Mouse (Mus musculus) small intestine, adult 2 months (tissue): ENCODE measurements around the gene RPS10-NUDT3.

Source experiments
- CTCF ChIP-seq: fragments of 200-500 bp; IDR thresholded peaks from 2 replicates; pipeline ENCODE4 v1.5.1; 2012; ENCODE audit warnings: low read depth, mild to moderate bottlenecking, control low read depth, inconsistent platforms, low read length, moderate library complexity, mixed read lengths; ENCODE audit not compliant: insufficient replicate concordance, insufficient read length; ENCODE audit errors: extremely low read depth
- POLR2A ChIP-seq: fragments of 200-500 bp; IDR thresholded peaks from 2 replicates; pipeline ENCODE4 v1.6.1; 2012; ENCODE audit warnings: low read depth, mild to moderate bottlenecking, control low read depth, inconsistent platforms, low read length, moderate library complexity

DNA sequence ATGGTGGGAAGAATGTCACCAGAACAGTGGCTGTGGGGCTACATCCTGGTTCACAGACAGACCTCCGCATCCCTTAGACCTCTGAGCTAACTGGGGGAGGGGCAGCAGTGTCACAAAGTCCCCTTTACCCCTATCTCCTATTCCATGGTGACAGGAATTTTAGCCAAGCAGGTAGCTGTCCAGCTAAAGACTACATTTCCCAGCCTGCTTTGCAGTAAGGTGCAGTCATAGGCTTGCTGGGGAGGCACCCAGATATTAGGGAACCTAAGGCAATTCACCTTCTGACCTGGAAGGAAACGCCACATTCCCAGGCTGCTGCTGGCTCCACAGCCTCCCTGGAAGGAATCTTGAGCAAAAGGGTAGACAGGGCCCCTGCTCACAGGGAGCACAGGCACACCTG is 93.8 kb downstream of the RPS10-NUDT3 start:
- TF ChIP-seq CTCF = no peak
- no peak for TF ChIP-seq POLR2A
